Mouse (Mus musculus): ENCODE results near the gene Maged1. TPM values are rescaled to one million over a fixed set of nuclear protein-coding genes. Genes with fewer than 3 reads are reported as not detected.

The Maged1 gene
- 1,111 and 1,161 TPM in 2 replicates for polyA plus RNA-seq (2014; fragmentation: Nextera tagmentation; extraction: Ambion mirVana)

GRCm38 (mm10) chrX:94541918-94542355 lies at the start of gene Maged1:
Gene Maged1, minus strand, starts transcription at chrX:94542143.
- DNase-seq (ENCODE audit: low spot score) (peak; percentile 97), ATAC-seq (peak; percentile 90)
- Histone ChIP-seq H3K9ac (ENCODE audit: low read length) (peak within 1 kb of the TSS; percentile 84), H3K27me3 (replicated peaks; ENCODE audit: control insufficient read depth, insufficient read depth, low read length) (no peaks in the 10 kb centered on the region), H3K4me2 (ENCODE audit: low read length) (peak within 1 kb of the TSS; percentile 55), H3K36me3 (ENCODE audit: control insufficient read depth, insufficient read depth, low read length) (peaks cover 31% of the 10 kb centered on the region), H3K9me3 (replicated peaks; ENCODE audit: control insufficient read depth, low read length) (no peaks in the 10 kb centered on the region), H3K27ac (ENCODE audit: low read depth, low read length) (peak within 1 kb of the TSS; percentile 91), H3K4me3 (ENCODE audit: low read depth, low read length) (peak within 1 kb of the TSS; percentile 50), H3K4me1 (ENCODE audit: control insufficient read depth, insufficient read depth, low read length) (peaks cover 5% of the 10 kb centered on the region; the same call in 1 of the 2 replicates)
- 30% methylated on average over 32 of the region's 32 CpGs for WGBS

- H3K36me3 ChIP-seq (ENCODE audit: control insufficient read depth, insufficient read depth, low read length): no peaks in the 10 kb centered on the region
- H3K4me1 ChIP-seq (ENCODE audit: control insufficient read depth, insufficient read depth, low read length): no peaks in the 10 kb centered on the region
- H3K27me3 ChIP-seq (replicated peaks; ENCODE audit: control insufficient read depth, insufficient read depth, low read length): no peaks in the 10 kb centered on the region
- H3K4me3 ChIP-seq (ENCODE audit: low read depth, low read length): no peak overlapping the region
- no peak overlapping the region for H3K4me2 ChIP-seq (ENCODE audit: low read length)
- no peaks in the 10 kb centered on the region for H3K9me3 ChIP-seq (replicated peaks; ENCODE audit: control insufficient read depth, low read length)
- DNase-seq (ENCODE audit: low spot score): no peak
- H3K27ac ChIP-seq (ENCODE audit: low read depth, low read length): no peak overlapping the region
- no peak for ATAC-seq
- 81% methylated on average over 1 of the region's 1 CpGs for WGBS
- no peak overlapping the region for H3K9ac ChIP-seq (ENCODE audit: low read length)
Measured at GRCm38 (mm10) chrX:94580251-94580650, 38.3 kb upstream of the Maged1 start.

- Histone ChIP-seq H3K4me2 (ENCODE audit: low read length) (no peak overlapping the region), H3K4me1 (ENCODE audit: control insufficient read depth, insufficient read depth, low read length) (no peaks in the 10 kb centered on the region), H3K9me3 (replicated peaks; ENCODE audit: control insufficient read depth, low read length) (no peaks in the 10 kb centered on the region), H3K27ac (ENCODE audit: low read depth, low read length) (no peak overlapping the region), H3K9ac (ENCODE audit: low read length) (no peak overlapping the region), H3K4me3 (ENCODE audit: low read depth, low read length) (no peak overlapping the region), H3K27me3 (replicated peaks; ENCODE audit: control insufficient read depth, insufficient read depth, low read length) (no peaks in the 10 kb centered on the region), H3K36me3 (ENCODE audit: control insufficient read depth, insufficient read depth, low read length) (no peaks in the 10 kb centered on the region)
- no peak for DNase-seq (ENCODE audit: low spot score)
- ATAC-seq: no peak
- 71% methylated on average over 2 of the region's 2 CpGs for WGBS
Measured at GRCm38 (mm10) chrX:94564694-94565093, 22.8 kb upstream of the Maged1 start.

GRCm38 (mm10) chrX:94562392-94562791 lies 20.4 kb upstream of the Maged1 start:
- Histone ChIP-seq H3K27ac (ENCODE audit: low read depth, low read length) (no peak overlapping the region), H3K9ac (ENCODE audit: low read length) (no peak overlapping the region), H3K36me3 (ENCODE audit: control insufficient read depth, insufficient read depth, low read length) (no peaks in the 10 kb centered on the region), H3K27me3 (replicated peaks; ENCODE audit: control insufficient read depth, insufficient read depth, low read length) (no peaks in the 10 kb centered on the region), H3K4me2 (ENCODE audit: low read length) (no peak overlapping the region), H3K9me3 (replicated peaks; ENCODE audit: control insufficient read depth, low read length) (no peaks in the 10 kb centered on the region), H3K4me1 (ENCODE audit: control insufficient read depth, insufficient read depth, low read length) (no peaks in the 10 kb centered on the region), H3K4me3 (ENCODE audit: low read depth, low read length) (no peak overlapping the region)
- 55% methylated on average over 5 of the region's 5 CpGs for WGBS
- ATAC-seq: no peak
- no peak for DNase-seq (ENCODE audit: low spot score)

GRCm38 (mm10) chrX:94548227-94548626 lies 6.3 kb upstream of the Maged1 start:
- DNase-seq (ENCODE audit: low spot score): peak; percentile 20
- WGBS: 68% methylated on average over 3 of the region's 3 CpGs

GRCm38 (mm10) chrX:94545941-94546340 lies 4.0 kb upstream of the Maged1 start:
- Histone ChIP-seq H3K4me2 (ENCODE audit: low read length) (no peak overlapping the region), H3K9ac (ENCODE audit: low read length) (no peak overlapping the region), H3K9me3 (replicated peaks; ENCODE audit: control insufficient read depth, low read length) (no peaks in the 10 kb centered on the region), H3K36me3 (ENCODE audit: control insufficient read depth, insufficient read depth, low read length) (no peaks in the 10 kb centered on the region), H3K4me3 (ENCODE audit: low read depth, low read length) (no peak overlapping the region), H3K27ac (ENCODE audit: low read depth, low read length) (no peak overlapping the region), H3K4me1 (ENCODE audit: control insufficient read depth, insufficient read depth, low read length) (no peaks in the 10 kb centered on the region; the same call in 1 of the 2 replicates), H3K27me3 (replicated peaks; ENCODE audit: control insufficient read depth, insufficient read depth, low read length) (no peaks in the 10 kb centered on the region)
- 94% methylated on average over 3 of the region's 3 CpGs for WGBS
- ATAC-seq: no peak
- no peak for DNase-seq (ENCODE audit: low spot score)

More at GRCm38 (mm10) chrX:94548227-94548626, 6.3 kb upstream of the Maged1 start:
- Histone ChIP-seq H3K27ac (ENCODE audit: low read depth, low read length) (no peak overlapping the region), H3K9me3 (replicated peaks; ENCODE audit: control insufficient read depth, low read length) (no peaks in the 10 kb centered on the region), H3K4me2 (ENCODE audit: low read length) (no peak overlapping the region), H3K4me1 (ENCODE audit: control insufficient read depth, insufficient read depth, low read length) (no peaks in the 10 kb centered on the region), H3K9ac (ENCODE audit: low read length) (no peak overlapping the region), H3K27me3 (replicated peaks; ENCODE audit: control insufficient read depth, insufficient read depth, low read length) (no peaks in the 10 kb centered on the region), H3K4me3 (ENCODE audit: low read depth, low read length) (no peak overlapping the region), H3K36me3 (ENCODE audit: control insufficient read depth, insufficient read depth, low read length) (no peaks in the 10 kb centered on the region)
- no peak for ATAC-seq

GRCm38 (mm10) chrX:94544923-94545322 lies 3.0 kb upstream of the Maged1 start:
- ATAC-seq (no peak), DNase-seq (ENCODE audit: low spot score) (peak; percentile 68)
- H3K4me1 ChIP-seq (ENCODE audit: control insufficient read depth, insufficient read depth, low read length): peaks cover 2% of the 10 kb centered on the region; the same call in 1 of the 2 replicates
- H3K27me3 ChIP-seq (replicated peaks; ENCODE audit: control insufficient read depth, insufficient read depth, low read length): no peaks in the 10 kb centered on the region
- H3K9ac ChIP-seq (ENCODE audit: low read length): no peak overlapping the region
- WGBS: 16% methylated on average over 1 of the region's 1 CpGs
- H3K9me3 ChIP-seq (replicated peaks; ENCODE audit: control insufficient read depth, low read length): no peaks in the 10 kb centered on the region
- H3K4me2 ChIP-seq (ENCODE audit: low read length): no peak overlapping the region
- H3K36me3 ChIP-seq (ENCODE audit: control insufficient read depth, insufficient read depth, low read length): peaks cover 3% of the 10 kb centered on the region; the same call in 1 of the 2 replicates
- H3K27ac ChIP-seq (ENCODE audit: low read depth, low read length): no peak overlapping the region
- H3K4me3 ChIP-seq (ENCODE audit: low read depth, low read length): no peak overlapping the region

GRCm38 (mm10) chrX:94542536-94542935 lies 593 bp upstream of the Maged1 start:
- H3K4me3 ChIP-seq (ENCODE audit: low read depth, low read length): peak overlapping the region; percentile 50
- H3K9ac ChIP-seq (ENCODE audit: low read length): peak overlapping the region; percentile 55
- WGBS: 35% methylated on average over 9 of the region's 9 CpGs

GRCm38 (mm10) chrX:94541206-94541605 lies 737 bp downstream of the Maged1 start:
- H3K4me1 ChIP-seq (ENCODE audit: control insufficient read depth, insufficient read depth, low read length): peaks cover 5% of the 10 kb centered on the region; the same call in 1 of the 2 replicates
- H3K9ac ChIP-seq (ENCODE audit: low read length): peak overlapping the region; percentile 84
- H3K27ac ChIP-seq (ENCODE audit: low read depth, low read length): peak overlapping the region; percentile 91
- peaks cover 37% of the 10 kb centered on the region for H3K36me3 ChIP-seq (ENCODE audit: control insufficient read depth, insufficient read depth, low read length)
- WGBS: 31% methylated on average over 25 of the region's 25 CpGs
- DNase-seq (ENCODE audit: low spot score) (peak; percentile 29), ATAC-seq (peak; percentile 1; the same call in 1 of the 2 replicates)
- peak overlapping the region; percentile 50 for H3K4me3 ChIP-seq (ENCODE audit: low read depth, low read length)
- H3K9me3 ChIP-seq (replicated peaks; ENCODE audit: control insufficient read depth, low read length): no peaks in the 10 kb centered on the region
- peak overlapping the region; percentile 55 for H3K4me2 ChIP-seq (ENCODE audit: low read length)
- H3K27me3 ChIP-seq (replicated peaks; ENCODE audit: control insufficient read depth, insufficient read depth, low read length): no peaks in the 10 kb centered on the region

More at GRCm38 (mm10) chrX:94542536-94542935, 593 bp upstream of the Maged1 start:
- Histone ChIP-seq H3K27me3 (replicated peaks; ENCODE audit: control insufficient read depth, insufficient read depth, low read length) (no peaks in the 10 kb centered on the region), H3K27ac (ENCODE audit: low read depth, low read length) (peak overlapping the region; percentile 90), H3K4me1 (ENCODE audit: control insufficient read depth, insufficient read depth, low read length) (peaks cover 5% of the 10 kb centered on the region; the same call in 1 of the 2 replicates), H3K36me3 (ENCODE audit: control insufficient read depth, insufficient read depth, low read length) (peaks cover 25% of the 10 kb centered on the region), H3K9me3 (replicated peaks; ENCODE audit: control insufficient read depth, low read length) (no peaks in the 10 kb centered on the region), H3K4me2 (ENCODE audit: low read length) (peak overlapping the region; percentile 49)
- ATAC-seq: no peak
- DNase-seq (ENCODE audit: low spot score): no peak

Measured in forebrain, embryonic 14.5 days (tissue).